Mouse (Mus musculus): ENCODE measurements around the gene Hjurp. TPM values are rescaled to one million over a fixed set of nuclear protein-coding genes. Genes with fewer than 3 reads are reported as not detected.

The Hjurp gene
- polyA plus RNA-seq, 1 experiment from 2014 or later = 63.6 TPM

- WGBS = 93% methylated on average over 7 of the region's 7 CpGs
- no peak overlapping the region for H3K27ac ChIP-seq (replicated peaks)
- H3K36me3 ChIP-seq = peaks cover 93% of the 10 kb centered on the region
- H3K9me3 ChIP-seq (replicated peaks) = no peaks in the 10 kb centered on the region
- ATAC-seq (ENCODE audit: low FRiP score) = no peak
- no peak overlapping the region for H3K9ac ChIP-seq (replicated peaks)
- no peak overlapping the region for H3K4me2 ChIP-seq
- H3K4me1 ChIP-seq = peaks cover 4% of the 10 kb centered on the region
- H3K4me3 ChIP-seq (replicated peaks) = no peak overlapping the region
- no peaks in the 10 kb centered on the region for H3K27me3 ChIP-seq (replicated peaks)
Measured at GRCm38 (mm10) chr1:88264237-88264868, 13.1 kb downstream of the Hjurp start.

DNA sequence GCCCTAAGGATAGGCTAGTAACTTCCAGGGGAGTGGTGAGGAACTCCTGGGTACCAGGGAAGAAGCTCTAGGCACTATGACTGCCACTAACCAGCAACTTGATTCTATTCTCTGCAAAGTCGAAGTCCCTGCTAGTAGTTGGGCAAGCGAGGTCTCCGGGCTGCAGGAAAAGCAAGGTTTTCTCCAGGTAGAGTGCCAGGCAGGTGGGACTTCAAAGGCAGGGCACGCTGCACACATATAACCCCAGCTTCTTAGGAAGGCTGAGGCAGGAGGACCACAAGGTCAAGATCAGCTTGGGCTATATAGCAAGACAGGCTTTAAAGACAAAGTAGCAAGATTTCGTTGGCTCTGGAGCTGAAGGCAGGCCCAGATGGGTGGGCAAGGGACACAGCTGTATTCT is 13.7 kb downstream of the Hjurp start:
- ATAC-seq (ENCODE audit: low FRiP score) = no peak
- no peak overlapping the region for H3K4me2 ChIP-seq
- H3K9ac ChIP-seq (replicated peaks) = no peak overlapping the region
- no peak overlapping the region for H3K27ac ChIP-seq (replicated peaks)
- H3K27me3 ChIP-seq (replicated peaks) = no peaks in the 10 kb centered on the region
- no peaks in the 10 kb centered on the region for H3K9me3 ChIP-seq (replicated peaks)
- peaks cover 87% of the 10 kb centered on the region for H3K36me3 ChIP-seq
- peaks cover 6% of the 10 kb centered on the region for H3K4me1 ChIP-seq
- WGBS = 92% methylated on average over 5 of the region's 5 CpGs
- H3K4me3 ChIP-seq (replicated peaks) = no peak overlapping the region

DNA sequence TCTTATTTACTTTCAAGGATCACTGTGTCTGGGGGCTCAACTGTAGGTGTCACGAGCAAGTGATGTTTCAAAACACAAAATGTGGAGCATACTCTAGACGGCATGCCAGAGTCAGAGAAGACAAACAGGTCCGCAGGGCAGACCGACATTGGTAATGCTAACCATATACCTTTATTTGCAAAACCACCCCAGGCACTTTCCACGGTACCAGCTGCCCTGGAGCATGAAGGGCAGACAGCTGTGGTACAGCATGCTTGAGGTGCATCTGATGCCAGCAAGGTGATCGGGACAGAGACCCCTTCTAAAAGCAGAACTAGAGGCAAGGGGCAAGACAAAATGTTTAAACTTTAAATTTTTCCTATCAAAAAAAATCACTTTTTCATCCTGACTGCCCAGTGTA is 14.5 kb downstream of the Hjurp start:
- Histone ChIP-seq H3K27me3 (replicated peaks) (no peaks in the 10 kb centered on the region), H3K4me1 (peaks cover 6% of the 10 kb centered on the region), H3K4me3 (replicated peaks) (no peak overlapping the region), H3K9ac (replicated peaks) (no peak overlapping the region), H3K27ac (replicated peaks) (no peak overlapping the region), H3K36me3 (peaks cover 79% of the 10 kb centered on the region), H3K4me2 (no peak overlapping the region), H3K9me3 (replicated peaks) (no peaks in the 10 kb centered on the region)
- no peak for ATAC-seq (ENCODE audit: low FRiP score)
- 75% methylated on average over 6 of the region's 6 CpGs for WGBS

DNA sequence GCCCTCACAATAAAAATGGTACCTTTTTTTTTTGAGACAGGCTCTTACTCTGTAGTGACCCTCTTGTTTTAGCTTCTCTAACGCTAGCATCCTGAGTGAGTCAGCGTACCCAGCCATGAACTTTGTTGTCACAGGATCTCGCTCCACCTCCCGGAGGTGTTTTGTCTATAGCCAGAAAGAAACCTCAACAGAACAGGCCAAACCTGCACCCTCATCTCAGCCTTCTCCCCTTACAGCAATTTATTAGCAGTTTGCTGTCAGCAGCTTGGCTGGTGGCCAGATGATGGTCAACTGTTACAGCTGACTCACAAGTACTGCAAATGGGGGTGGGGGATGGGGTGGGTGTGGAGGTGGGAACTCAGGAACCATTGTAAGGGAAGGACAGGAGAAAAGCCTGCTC is 15.2 kb downstream of the Hjurp start:
- no peak for ATAC-seq (ENCODE audit: low FRiP score)
- H3K27ac ChIP-seq (replicated peaks) = no peak overlapping the region
- H3K9me3 ChIP-seq (replicated peaks) = no peaks in the 10 kb centered on the region
- no peak overlapping the region for H3K4me2 ChIP-seq
- H3K4me3 ChIP-seq (replicated peaks) = no peak overlapping the region
- H3K4me1 ChIP-seq = peaks cover 6% of the 10 kb centered on the region
- H3K9ac ChIP-seq (replicated peaks) = no peak overlapping the region
- 77% methylated on average over 4 of the region's 4 CpGs for WGBS
- peaks cover 72% of the 10 kb centered on the region for H3K36me3 ChIP-seq
- H3K27me3 ChIP-seq (replicated peaks) = no peaks in the 10 kb centered on the region

- 86% methylated on average over 7 of the region's 7 CpGs for WGBS
- Histone ChIP-seq H3K27me3 (replicated peaks) (no peaks in the 10 kb centered on the region), H3K9ac (replicated peaks) (no peak overlapping the region), H3K9me3 (replicated peaks) (no peaks in the 10 kb centered on the region), H3K36me3 (peaks cover 66% of the 10 kb centered on the region), H3K4me3 (replicated peaks) (no peak overlapping the region), H3K27ac (replicated peaks) (no peak overlapping the region), H3K4me1 (peaks cover 6% of the 10 kb centered on the region), H3K4me2 (no peak overlapping the region)
- no peak for ATAC-seq (ENCODE audit: low FRiP score)
Measured at GRCm38 (mm10) chr1:88261706-88262105, 15.7 kb downstream of the Hjurp start.

- no peak for ATAC-seq (ENCODE audit: low FRiP score)
- Histone ChIP-seq H3K4me1 (peaks cover 6% of the 10 kb centered on the region), H3K4me2 (no peak overlapping the region), H3K27ac (replicated peaks) (no peak overlapping the region), H3K9me3 (replicated peaks) (peaks cover 4% of the 10 kb centered on the region), H3K9ac (replicated peaks) (no peak overlapping the region), H3K4me3 (replicated peaks) (no peak overlapping the region), H3K27me3 (replicated peaks) (no peaks in the 10 kb centered on the region), H3K36me3 (peaks cover 57% of the 10 kb centered on the region)
- WGBS = 86% methylated on average over 10 of the region's 10 CpGs
Measured at GRCm38 (mm10) chr1:88260604-88261377, 16.6 kb downstream of the Hjurp start.

DNA sequence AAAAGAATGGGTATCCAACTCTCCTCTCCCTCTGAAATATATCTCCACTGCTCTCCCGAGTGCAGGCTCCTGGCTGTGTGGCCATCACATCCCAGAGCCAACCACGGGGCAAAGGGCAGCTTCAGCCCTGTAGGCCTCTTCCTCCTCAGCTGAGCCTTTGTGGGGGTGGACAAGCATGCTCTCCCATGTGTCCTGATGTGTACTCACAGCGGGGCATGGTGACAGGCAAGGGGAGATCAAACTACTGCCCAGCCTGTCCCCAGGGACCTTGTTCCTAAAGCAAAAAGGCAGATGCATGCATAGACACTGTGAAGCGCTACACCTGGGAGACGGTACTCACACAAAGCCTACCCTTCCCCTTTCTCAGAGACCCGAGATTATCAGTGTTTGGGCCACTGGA is 17.3 kb downstream of the Hjurp start:
- H3K9ac ChIP-seq (replicated peaks) = no peak overlapping the region
- H3K27me3 ChIP-seq (replicated peaks) = no peaks in the 10 kb centered on the region
- no peak overlapping the region for H3K4me2 ChIP-seq
- peaks cover 50% of the 10 kb centered on the region for H3K36me3 ChIP-seq
- H3K4me1 ChIP-seq = peaks cover 6% of the 10 kb centered on the region
- peak; percentile 8; the same call in 1 of the 2 replicates for ATAC-seq (ENCODE audit: low FRiP score)
- peaks cover 11% of the 10 kb centered on the region for H3K9me3 ChIP-seq (replicated peaks)
- H3K27ac ChIP-seq (replicated peaks) = no peak overlapping the region
- no peak overlapping the region for H3K4me3 ChIP-seq (replicated peaks)
- WGBS = 85% methylated on average over 6 of the region's 6 CpGs

DNA sequence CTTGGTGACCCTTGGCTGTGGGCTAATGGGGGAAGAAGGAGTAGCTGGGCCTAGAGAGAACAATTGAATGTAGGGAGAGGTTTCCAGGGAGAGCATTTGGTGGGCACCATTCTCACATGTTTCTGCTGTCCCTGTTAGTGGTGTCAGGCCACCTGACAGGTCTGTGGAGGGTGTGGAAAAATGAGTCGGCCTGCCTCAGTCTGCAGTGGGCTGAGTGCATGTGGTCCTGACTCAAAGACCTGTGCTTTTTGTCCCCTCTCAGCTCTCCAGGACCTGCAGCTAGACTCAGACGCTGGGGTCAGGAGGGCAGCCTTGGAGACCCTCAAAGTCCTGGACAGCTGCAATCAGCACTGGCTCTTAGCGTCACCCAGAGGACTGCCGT is 17.8 kb downstream of the Hjurp start:
- Histone ChIP-seq H3K9me3 (replicated peaks) (peaks cover 15% of the 10 kb centered on the region), H3K4me1 (peaks cover 6% of the 10 kb centered on the region), H3K4me2 (no peak overlapping the region), H3K4me3 (replicated peaks) (no peak overlapping the region), H3K27me3 (replicated peaks) (no peaks in the 10 kb centered on the region), H3K36me3 (peaks cover 45% of the 10 kb centered on the region), H3K27ac (replicated peaks) (no peak overlapping the region), H3K9ac (replicated peaks) (no peak overlapping the region)
- peak; percentile 4; the same call in 1 of the 2 replicates for ATAC-seq (ENCODE audit: low FRiP score)
- 84% methylated on average over 4 of the region's 4 CpGs for WGBS

DNA sequence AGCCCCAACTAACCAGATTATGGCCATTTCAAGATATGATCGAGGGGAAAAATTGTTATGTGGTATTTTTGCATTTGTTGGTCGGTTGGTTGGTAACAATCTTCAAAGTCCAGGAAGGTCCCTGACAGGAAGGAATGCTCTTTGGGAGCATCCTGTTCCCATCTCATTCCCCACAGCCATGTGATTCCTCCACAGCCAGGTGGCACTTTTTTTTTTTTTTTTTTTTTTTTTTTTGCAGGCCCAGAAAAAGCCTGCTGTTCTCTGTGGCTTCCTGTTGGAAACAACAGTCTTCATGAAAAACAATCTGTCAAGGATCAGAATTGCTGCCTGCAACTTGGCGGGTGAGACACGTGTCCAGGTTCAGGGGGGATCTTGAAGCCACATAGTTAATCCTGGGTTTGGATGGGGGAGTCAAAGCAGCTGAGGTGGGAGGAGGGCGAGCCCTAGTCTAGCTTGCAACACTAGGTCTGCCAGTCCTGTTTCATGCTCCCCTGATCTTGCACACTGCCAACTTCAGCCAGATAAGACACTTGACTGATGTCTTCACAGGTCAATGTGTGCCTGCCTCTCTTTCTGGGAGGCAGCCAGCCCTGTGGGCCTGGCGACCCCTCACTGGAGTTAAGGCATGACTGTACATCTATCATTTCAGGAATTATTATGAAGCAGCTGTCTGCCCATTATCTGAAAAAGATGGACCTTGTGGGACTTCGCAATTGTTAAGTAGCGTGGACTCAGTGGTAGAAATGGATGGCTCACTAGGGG is 18.4 kb downstream of the Hjurp start:
- H3K9me3 ChIP-seq (replicated peaks) = peaks cover 19% of the 10 kb centered on the region
- H3K9ac ChIP-seq (replicated peaks) = no peak overlapping the region
- H3K27ac ChIP-seq (replicated peaks) = no peak overlapping the region
- H3K4me3 ChIP-seq (replicated peaks) = no peak overlapping the region
- H3K4me2 ChIP-seq = no peak overlapping the region
- no peaks in the 10 kb centered on the region for H3K27me3 ChIP-seq (replicated peaks)
- H3K36me3 ChIP-seq = peaks cover 40% of the 10 kb centered on the region
- no peak for ATAC-seq (ENCODE audit: low FRiP score)
- H3K4me1 ChIP-seq = peaks cover 6% of the 10 kb centered on the region
- WGBS = 79% methylated on average over 8 of the region's 8 CpGs

DNA sequence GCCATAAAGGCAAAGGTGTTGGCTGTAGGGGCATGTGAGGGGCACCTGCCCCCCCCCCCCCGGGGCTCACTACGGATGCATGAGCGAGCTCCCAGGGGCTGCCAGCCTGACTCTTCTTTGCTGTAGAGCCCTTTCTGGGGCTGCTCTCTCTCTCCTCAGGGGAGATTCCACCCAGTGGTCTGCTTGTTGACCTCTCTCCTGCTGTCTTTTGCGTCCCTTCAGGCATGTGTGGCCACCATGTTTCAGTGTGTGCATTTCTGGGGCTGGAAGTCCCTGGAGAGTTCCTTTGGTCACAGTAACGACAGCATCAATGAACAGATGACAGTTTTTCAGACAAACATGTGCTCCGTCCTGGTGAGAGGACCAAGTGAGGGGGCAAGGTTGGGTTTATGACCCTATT is 19.1 kb downstream of the Hjurp start:
- Histone ChIP-seq H3K27me3 (replicated peaks) (no peaks in the 10 kb centered on the region), H3K9ac (replicated peaks) (no peak overlapping the region), H3K4me1 (peaks cover 6% of the 10 kb centered on the region), H3K27ac (replicated peaks) (no peak overlapping the region), H3K36me3 (peaks cover 33% of the 10 kb centered on the region), H3K9me3 (replicated peaks) (peaks cover 24% of the 10 kb centered on the region), H3K4me3 (replicated peaks) (no peak overlapping the region), H3K4me2 (no peak overlapping the region)
- 67% methylated on average over 6 of the region's 6 CpGs for WGBS
- no peak for ATAC-seq (ENCODE audit: low FRiP score)

DNA sequence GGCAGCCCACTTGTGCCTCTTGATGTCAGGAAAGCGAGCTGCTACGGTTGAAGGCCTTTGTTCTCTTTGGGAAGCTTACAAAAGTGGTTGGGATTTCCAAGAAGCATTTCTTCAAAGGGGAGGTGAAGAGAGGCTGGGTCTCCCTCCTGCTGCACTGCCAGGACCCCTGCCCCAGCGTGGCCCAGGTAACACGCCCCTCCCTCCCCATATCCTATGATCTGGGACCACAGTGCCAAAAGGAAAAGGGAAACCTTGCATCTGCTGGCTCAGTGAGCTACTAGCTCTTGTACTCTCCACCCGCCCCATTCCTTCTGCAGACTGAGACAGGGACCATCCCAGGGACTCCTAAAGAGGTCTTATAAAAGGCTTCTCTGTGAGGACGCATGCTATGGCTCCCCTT is 19.8 kb downstream of the Hjurp start:
- no peak overlapping the region for H3K4me2 ChIP-seq
- no peaks in the 10 kb centered on the region for H3K27me3 ChIP-seq (replicated peaks)
- no peak overlapping the region for H3K9ac ChIP-seq (replicated peaks)
- ATAC-seq (ENCODE audit: low FRiP score) = no peak
- WGBS = 83% methylated on average over 6 of the region's 6 CpGs
- H3K9me3 ChIP-seq (replicated peaks) = peaks cover 27% of the 10 kb centered on the region
- no peak overlapping the region for H3K4me3 ChIP-seq (replicated peaks)
- no peak overlapping the region for H3K27ac ChIP-seq (replicated peaks)
- H3K36me3 ChIP-seq = peaks cover 26% of the 10 kb centered on the region
- peaks cover 6% of the 10 kb centered on the region for H3K4me1 ChIP-seq

All from neural tube, embryonic 15.5 days (tissue).